Mouse (Mus musculus) cerebellum, adult 2 months (tissue): ENCODE data around the gene Zdhhc4.

Experiments used
- CTCF ChIP-seq: fragments of 200-500 bp; IDR thresholded peaks from 2 replicates; pipeline ENCODE4 v1.5.1; 2011; ENCODE audit warnings: low read depth, mild to moderate bottlenecking, control low read depth, low read length, moderate library complexity, borderline replicate concordance; ENCODE audit not compliant: insufficient read depth
- POLR2A ChIP-seq: fragments of 200-500 bp; IDR thresholded peaks from 2 replicates; pipeline ENCODE4 v1.6.1; 2011; ENCODE audit warnings: low read length, control low read depth, borderline replicate concordance; ENCODE audit not compliant: insufficient read depth

GRCm38 (mm10) chr5:143270151-143270519 is 58.9 kb downstream of the Zdhhc4 start:
- TF ChIP-seq CTCF (no peak), POLR2A (no peak)
